Mouse (Mus musculus) cortical plate, adult 2 months (tissue): ENCODE measurements at regions not wholly inside any gene's neighbourhood (a gene's known extent, or its start where the extent isn't known, plus 50 kb on each side); places are given as distances from the start of the nearest gene placed in this dataset.

Experiments
- H3K27ac ChIP-seq: fragments of 200-500 bp; 2 replicates; pipeline ENCODE4 v1.5.1; 2012; ENCODE audit warnings: low read length, control low read depth, inconsistent platforms; ENCODE audit not compliant: insufficient read depth
- H3K4me1 ChIP-seq: fragments of 200-500 bp; 2 replicates; pipeline ENCODE4 v1.6.1; 2011; ENCODE audit warnings: low read length; ENCODE audit not compliant: control insufficient read depth, insufficient read depth
- H3K4me3 ChIP-seq: fragments of 200-500 bp; 2 replicates; pipeline ENCODE4 v1.5.1; 2011; ENCODE audit warnings: mild to moderate bottlenecking, low read length, control low read depth; ENCODE audit not compliant: insufficient read depth
- CTCF ChIP-seq: fragments of 200-500 bp; IDR thresholded peaks from 2 replicates; pipeline ENCODE4 v1.5.1; 2011; ENCODE audit warnings: mild to moderate bottlenecking, control low read depth, low read length; ENCODE audit not compliant: insufficient read depth; ENCODE audit errors: extremely low read depth
- POLR2A ChIP-seq: fragments of 200-500 bp; IDR thresholded peaks from 2 replicates; pipeline ENCODE4 v1.6.1; 2011; ENCODE audit warnings: mild to moderate bottlenecking, low read length, control low read depth; ENCODE audit not compliant: insufficient read depth; ENCODE audit errors: extremely low read depth

GRCm38 (mm10) chr15:11536076-11536620, 136.7 kb upstream of the Tars start:
- no peak for TF ChIP-seq CTCF
- no peak for TF ChIP-seq POLR2A
- no peak overlapping the region for H3K27ac ChIP-seq
- no peaks in the 10 kb centered on the region for H3K4me1 ChIP-seq
- no peak overlapping the region for H3K4me3 ChIP-seq

DNA sequence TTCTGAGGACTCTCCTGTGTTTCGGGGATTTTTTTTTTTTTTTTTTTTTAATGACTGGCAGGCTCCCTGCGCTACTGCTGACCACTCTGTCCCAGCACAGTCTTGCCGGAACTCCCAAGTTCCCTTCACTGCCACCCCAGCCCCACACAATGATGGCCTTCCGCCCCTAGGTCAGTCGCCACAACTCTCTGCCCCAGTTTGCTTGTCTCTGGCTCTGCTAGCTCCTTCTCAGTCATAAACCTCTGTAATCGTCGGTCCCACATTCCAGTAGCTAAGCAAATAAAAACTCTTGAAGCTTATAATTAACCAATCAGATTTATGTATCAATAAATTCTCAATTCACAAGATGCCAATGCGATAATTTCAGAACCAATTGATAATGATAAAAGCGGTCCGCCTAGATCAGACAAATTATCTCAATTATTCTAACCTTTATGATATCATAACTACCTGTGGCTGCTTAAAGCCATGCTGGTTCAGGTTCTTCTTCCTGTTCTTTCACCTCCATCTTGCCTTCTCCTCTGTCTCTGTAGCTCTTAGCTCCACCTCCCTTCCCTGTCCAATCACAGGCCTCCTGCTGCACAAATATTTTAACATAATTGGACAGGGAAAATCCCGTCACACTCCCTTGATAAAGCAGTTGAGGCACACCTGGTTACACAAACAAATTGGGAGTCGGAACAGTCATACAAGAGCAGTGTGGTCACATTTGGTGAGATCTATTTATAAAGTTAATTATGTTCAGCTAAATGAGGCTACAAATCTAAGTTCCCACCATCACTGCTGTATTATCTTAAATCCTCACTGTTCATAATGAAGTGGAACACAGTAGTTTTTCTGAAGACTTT, 135.2 kb upstream of the Tars start:
- H3K27ac ChIP-seq = no peak overlapping the region
- no peak overlapping the region for H3K4me3 ChIP-seq
- no peaks in the 10 kb centered on the region for H3K4me1 ChIP-seq
- TF ChIP-seq CTCF = no peak
- no peak for TF ChIP-seq POLR2A

DNA sequence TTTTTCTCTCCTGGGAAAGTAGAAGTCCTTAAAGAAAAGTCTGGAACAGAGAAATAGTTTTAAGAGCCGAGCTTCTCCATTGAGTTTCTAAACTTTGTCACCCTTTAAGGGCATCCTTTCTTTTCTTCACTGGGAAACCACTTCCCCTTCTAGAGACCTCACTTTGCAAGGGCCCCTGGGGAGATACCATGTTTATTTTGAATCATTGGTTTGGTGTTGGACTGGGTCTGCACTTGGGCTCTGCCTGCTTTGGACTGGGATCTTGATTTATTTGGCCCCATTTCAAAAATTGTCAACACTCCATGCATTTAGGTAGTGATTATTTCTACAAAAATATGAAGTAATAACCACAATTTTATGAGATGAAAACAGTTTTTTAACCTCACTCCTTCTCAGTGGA, 134.2 kb upstream of the Tars start:
- TF ChIP-seq CTCF = no peak
- no peak for TF ChIP-seq POLR2A
- Histone ChIP-seq H3K4me3 (no peak overlapping the region), H3K27ac (no peak overlapping the region)

GRCm38 (mm10) chr15:11533002-11533610, 133.6 kb upstream of the Tars start:
- Histone ChIP-seq H3K27ac (no peak overlapping the region), H3K4me3 (no peak overlapping the region), H3K4me1 (no peaks in the 10 kb centered on the region)
- TF ChIP-seq POLR2A (no peak), CTCF (no peak)

More for the DNA sequence above, 134.2 kb upstream of the Tars start:
- H3K4me1 ChIP-seq = no peaks in the 10 kb centered on the region

GRCm38 (mm10) chr15:11532536-11532935, 133.1 kb upstream of the Tars start:
- TF ChIP-seq POLR2A (no peak), CTCF (no peak)
- Histone ChIP-seq H3K4me1 (no peaks in the 10 kb centered on the region), H3K4me3 (no peak overlapping the region), H3K27ac (no peak overlapping the region)

- Histone ChIP-seq H3K27ac (no peak overlapping the region), H3K4me3 (no peak overlapping the region), H3K4me1 (no peaks in the 10 kb centered on the region)
- no peak for TF ChIP-seq POLR2A
- TF ChIP-seq CTCF = no peak
These were observed 130.7 kb upstream of the Tars start for GRCm38 (mm10) chr15:11529819-11530810.

GRCm38 (mm10) chr15:11524337-11525106, 125.1 kb upstream of the Tars start:
- no peak for TF ChIP-seq CTCF
- no peak for TF ChIP-seq POLR2A
- H3K4me3 ChIP-seq = no peak overlapping the region
- no peaks in the 10 kb centered on the region for H3K4me1 ChIP-seq

GRCm38 (mm10) chr15:11518565-11518964, 119.1 kb upstream of the Tars start:
- Histone ChIP-seq H3K4me1 (no peaks in the 10 kb centered on the region), H3K27ac (no peak overlapping the region), H3K4me3 (no peak overlapping the region)
- TF ChIP-seq POLR2A (no peak), CTCF (no peak)

More at GRCm38 (mm10) chr15:11524337-11525106, 125.1 kb upstream of the Tars start:
- no peak overlapping the region for H3K27ac ChIP-seq
